Mouse (Mus musculus): ENCODE data around the gene Icam4. TPM values are rescaled to one million over a fixed set of nuclear protein-coding genes. Genes with fewer than 3 reads are reported as not detected.
A peak's percentile ranks its signal among the peaks of the same experiment; 100 is the strongest.

Icam4 gene
- total and polyA plus RNA-seq, 3 experiments, result 193 to 268 (median 260) TPM

GRCm38 (mm10) chr9:21032491-21032890 is 3.3 kb downstream of the Icam4 start:
- Histone ChIP-seq H3K79me2 (ENCODE audit: control insufficient read depth, insufficient read depth, low read length, poor library complexity) (peaks cover 23% of the 10 kb centered on the region), H3K27ac (ENCODE audit: control insufficient read depth, low read depth, low read length) (peak overlapping the region; percentile 85), H3K4me3 (ENCODE audit: control insufficient read depth in 1 of 2, insufficient read depth in 1 of 2, low read depth in 2 of 2, low read length in 2 of 2) (peak overlapping the region; percentile 55 to 64), H3K36me3 (ENCODE audit: control insufficient read depth in 1 of 2, insufficient read depth in 2 of 2, low read length in 2 of 2) (peaks cover 0 to 16% of the 10 kb centered on the region in 2 experiments; a peak in 2 of 4 replicates), H3K4me1 (ENCODE audit: control insufficient read depth in 1 of 2, insufficient read depth in 2 of 2, low read length in 2 of 2) (peaks cover 14 to 28% of the 10 kb centered on the region in 2 experiments), H3K9ac (ENCODE audit: control insufficient read depth, low read depth, low read length, poor library complexity, severe bottlenecking) (peak overlapping the region; percentile 64), H3K27me3 (ENCODE audit: control insufficient read depth in 1 of 2, insufficient read depth in 2 of 2, low read length in 2 of 2) (no peaks in the 10 kb centered on the region), H3K9me3 (replicated peaks; ENCODE audit: insufficient read depth, low read length) (no peaks in the 10 kb centered on the region)
- DNase-seq (ENCODE audit: low read depth, low spot score), result no peak
- TF ChIP-seq TCF12 (IDR thresholded peaks at IDR 0.05; ENCODE audit: low read depth, low read length), result no peak
- TF ChIP-seq ZNF384 (IDR thresholded peaks at IDR 0.05; ENCODE audit: low read depth, low read length), result no peak
- no peak for TF ChIP-seq TAL1 (IDR thresholded peaks at IDR 0.05; ENCODE audit: low read length)
- no peak for TF ChIP-seq ETS1 (IDR thresholded peaks at IDR 0.05; ENCODE audit: low read depth, low read length)
- no peak for TF ChIP-seq MAFK (IDR thresholded peaks at IDR 0.05; ENCODE audit: borderline replicate concordance, low read depth, low read length)
- no peak for TF ChIP-seq GABPA (IDR thresholded peaks at IDR 0.05; ENCODE audit: low read depth, low read length)
- TF ChIP-seq ZKSCAN1 (IDR thresholded peaks at IDR 0.05; ENCODE audit: low read depth, low read length), result no peak
- no peak for TF ChIP-seq POLR2AphosphoS2 (IDR thresholded peaks at IDR 0.05; ENCODE audit: low read length)
- TF ChIP-seq KAT2A (conservative IDR thresholded peaks at IDR 0.05; ENCODE audit: low read depth, low read length), result no peak
- no peak for TF ChIP-seq SMC3 (IDR thresholded peaks at IDR 0.05; ENCODE audit: low read depth, low read length)
- no peak for TF ChIP-seq CHD1 (IDR thresholded peaks at IDR 0.05; ENCODE audit: low read depth, low read length)
- TF ChIP-seq POLR2A (IDR thresholded peaks at IDR 0.05; ENCODE audit: control insufficient read depth in 1 of 2, insufficient read depth in 1 of 2, low read depth in 1 of 2, low read length in 2 of 2, poor library complexity in 1 of 2), result no peak
- no peak for TF ChIP-seq E2F4 (IDR thresholded peaks at IDR 0.05; ENCODE audit: borderline replicate concordance, low read depth, low read length)
- no peak for TF ChIP-seq SIN3A (IDR thresholded peaks at IDR 0.05; ENCODE audit: low read length)
- TF ChIP-seq NRF1 (IDR thresholded peaks at IDR 0.05; ENCODE audit: insufficient read depth, low read depth, low read length, poor library complexity, severe bottlenecking), result no peak
- TF ChIP-seq MYB (IDR thresholded peaks at IDR 0.05; ENCODE audit: low read depth, low read length), result no peak

GRCm38 (mm10) chr9:21033136-21033535 is 4.0 kb downstream of the Icam4 start:
- Histone ChIP-seq H3K36me3 (ENCODE audit: control insufficient read depth in 1 of 2, insufficient read depth in 2 of 2, low read length in 2 of 2) (peaks cover 0 to 9% of the 10 kb centered on the region in 2 experiments; a peak in 2 of 4 replicates), H3K9ac (ENCODE audit: control insufficient read depth, low read depth, low read length, poor library complexity, severe bottlenecking) (peak overlapping the region; percentile 64), H3K79me2 (ENCODE audit: control insufficient read depth, insufficient read depth, low read length, poor library complexity) (peaks cover 23% of the 10 kb centered on the region), H3K4me1 (ENCODE audit: control insufficient read depth in 1 of 2, insufficient read depth in 2 of 2, low read length in 2 of 2) (peaks cover 11 to 21% of the 10 kb centered on the region in 2 experiments), H3K27ac (ENCODE audit: control insufficient read depth, low read depth, low read length) (peak overlapping the region; percentile 85), H3K4me3 (ENCODE audit: control insufficient read depth in 1 of 2, insufficient read depth in 1 of 2, low read depth in 2 of 2, low read length in 2 of 2) (peak overlapping the region; percentile 55 to 64), H3K27me3 (ENCODE audit: control insufficient read depth in 1 of 2, insufficient read depth in 2 of 2, low read length in 2 of 2) (no peaks in the 10 kb centered on the region), H3K9me3 (replicated peaks; ENCODE audit: insufficient read depth, low read length) (no peaks in the 10 kb centered on the region)
- peak; percentile 100 for DNase-seq (ENCODE audit: low read depth, low spot score)
- no peak for TF ChIP-seq ETS1 (IDR thresholded peaks at IDR 0.05; ENCODE audit: low read depth, low read length)
- TF ChIP-seq POLR2AphosphoS5 (IDR thresholded peaks at IDR 0.05; ENCODE audit: borderline replicate concordance, low read depth, low read length), result peak; percentile 81; the same call in 1 of the 2 replicates
- no peak for TF ChIP-seq POLR2AphosphoS2 (IDR thresholded peaks at IDR 0.05; ENCODE audit: low read length)
- TF ChIP-seq MXI1 (IDR thresholded peaks at IDR 0.05; ENCODE audit: low read depth, low read length), result no peak
- no peak for TF ChIP-seq UBTF (IDR thresholded peaks at IDR 0.05; ENCODE audit: borderline replicate concordance, insufficient read depth, low read depth, low read length)
- no peak for TF ChIP-seq NELFE (IDR thresholded peaks at IDR 0.05; ENCODE audit: low read depth, low read length)
